28 mouse cellular contexts compared by ENCODE assay signal in genomic region chr14:63020524-63021156, GRCm38 (mm10). TPM values are rescaled to one million over a fixed set of nuclear protein-coding genes. Genes with fewer than 3 reads are reported as not detected.
DNase-seq lines count a peak whose midpoint lies in the region; ATAC-seq and TF ChIP-seq lines count a peak whose summit lies in the region.
"Had no signal": no experiment of that assay in that cellular context is flagged by ENCODE, and none has a peak within 500 bp of the region (broad histone marks: within the 10 kb centered on the region; RNA-seq: fewer than 3 reads in every experiment).

No protein-coding gene starts in this region.

- no peak for ATAC-seq in kidney, embryonic 14.5 days (ENCODE audit: low FRiP score, low TSS enrichment)
- ATAC-seq: activated CD4-positive, CD25-positive, alpha-beta regulatory T cell, adult 4 months; CD4-positive, CD25-positive, alpha-beta regulatory T cell, adult 4 months; forebrain, embryonic 14.5 days; hindbrain, embryonic 16.5 days had no signal

- no peaks in the 10 kb centered on the region for H3K27me3 ChIP-seq in C2C12 (ENCODE audit: control insufficient read depth, insufficient read depth, insufficient read length)
- no peaks in the 10 kb centered on the region for H3K27me3 ChIP-seq in kidney, embryonic 14.5 days (ENCODE audit: control insufficient read depth, insufficient read depth, low read length)
- H3K27me3 ChIP-seq: neural tube, embryonic 15.5 days had no signal

- H3K4me3 ChIP-seq in C2C12 (ENCODE audit: insufficient read depth, poor library complexity, severe bottlenecking): no peak overlapping the region
- no peak overlapping the region for H3K4me3 ChIP-seq in kidney, embryonic 14.5 days (ENCODE audit: low read length)
- no peak overlapping the region for H3K4me3 ChIP-seq in gastrocnemius, adult 2 months
- H3K4me3 ChIP-seq: heart, embryonic 10.5 days; neural tube, embryonic 15.5 days had no signal

- H3K79me2 ChIP-seq in C2C12 (ENCODE audit: control insufficient read depth, insufficient read depth): no peaks in the 10 kb centered on the region

- H3K36me3 ChIP-seq in C2C12 (ENCODE audit: control insufficient read depth, insufficient read depth): no peaks in the 10 kb centered on the region
- no peaks in the 10 kb centered on the region for H3K36me3 ChIP-seq in kidney, embryonic 14.5 days (ENCODE audit: control insufficient read depth, insufficient read depth, low read length)
- H3K36me3 ChIP-seq: heart, embryonic 10.5 days; neural tube, embryonic 15.5 days had no signal

- DNase-seq in left cerebral cortex, adult 11 months (ENCODE audit: low spot score): peak; percentile 30
- DNase-seq in left cerebral cortex, postnatal 4 days: no peak
- DNase-seq in fibroblast of lung, adult 2 months (ENCODE audit: low read depth): peak; percentile 58
- DNase-seq in left cerebral cortex, postnatal 36 days (ENCODE audit: low spot score in 2 of 2): peak; percentile 14 to 17
- DNase-seq in c-Kit-positive CD71-positive TER-119-positive erythroid progenitor cells, embryonic 14.5 days (ENCODE audit: low spot score): no peak
- no peak for DNase-seq in gastrocnemius, adult 2 months
- DNase-seq: cerebellum, adult 9-10 months; embryo, embryonic 11 days; gastrocnemius, postnatal 14 days; heart, postnatal 36 days; kidney, adult 18-20 months; lung, postnatal 10 days; thymus, postnatal 4 days had no signal

- 64% methylated on average over 6 of the region's 6 CpGs for WGBS in kidney, embryonic 14.5 days

- peak overlapping the region; percentile 37 for H3ac ChIP-seq in C2C12 (ENCODE audit: control insufficient read depth, insufficient read length, low read depth)

- H3K79me3 ChIP-seq in C2C12 (ENCODE audit: low read depth): no peaks in the 10 kb centered on the region

- no peak overlapping the region for H3K9ac ChIP-seq in kidney, embryonic 14.5 days (ENCODE audit: low read depth, low read length)
- H3K9ac ChIP-seq: liver, embryonic 14.5 days; neural tube, embryonic 15.5 days had no signal

- no peak overlapping the region for H3K4me2 ChIP-seq in kidney, embryonic 14.5 days (replicated peaks; ENCODE audit: low read depth, low read length)
- H3K4me2 ChIP-seq: neural tube, embryonic 15.5 days had no signal

- no peak for TF ChIP-seq CTCF in C2C12 (IDR thresholded peaks at IDR 0.05; ENCODE audit: control insufficient read depth, insufficient read depth, insufficient read length)
- no peak for TF ChIP-seq CTCF in gastrocnemius, adult 2 months (IDR thresholded peaks at IDR 0.05)

- no peak overlapping the region for H3K27ac ChIP-seq in kidney, embryonic 14.5 days (ENCODE audit: low read depth, low read length)
- no peak overlapping the region for H3K27ac ChIP-seq in gastrocnemius, adult 2 months
- H3K27ac ChIP-seq: heart, embryonic 10.5 days; liver, embryonic 14.5 days; neural tube, embryonic 15.5 days had no signal

- intact Hi-C loops in left cerebral cortex, postnatal 4 days (cut with DNase I): no loop called here
- intact Hi-C loops in left cerebral cortex, postnatal 36 days (cut with DNase I): no loop called here
- intact Hi-C loops in gastrocnemius, adult 2 months (cut with DNase I): no loop called here

- H3K4me1 ChIP-seq in kidney, embryonic 14.5 days (ENCODE audit: control insufficient read depth, insufficient read depth, low read length): no peaks in the 10 kb centered on the region
- H3K4me1 ChIP-seq: neural tube, embryonic 15.5 days had no signal

- no peaks in the 10 kb centered on the region for H3K9me3 ChIP-seq in kidney, embryonic 14.5 days (ENCODE audit: control insufficient read depth, low read length)
- H3K9me3 ChIP-seq: heart, embryonic 10.5 days; neural tube, embryonic 15.5 days had no signal

TF ChIP-seq in C2C12, 6 proteins besides CTCF, POLR2A, EP300 and RAD21:
- TF ChIP-seq MAX (IDR thresholded peaks at IDR 0.05) (no peak), MYOD1 (IDR thresholded peaks at IDR 0.05; ENCODE audit: control insufficient read depth, insufficient read length, low read depth) (peak; percentile 68), FOSL1 (IDR thresholded peaks at IDR 0.05; ENCODE audit: insufficient read depth, low read length, poor library complexity, severe bottlenecking) (peak; percentile 68), CEBPB (IDR thresholded peaks at IDR 0.05; ENCODE audit: low read depth) (peak; percentile 64), MYOG (IDR thresholded peaks at IDR 0.05; ENCODE audit: control insufficient read depth, extremely low read depth, insufficient read length) (no peak), USF1 (IDR thresholded peaks at IDR 0.05; ENCODE audit: low read depth) (no peak)
TF ChIP-seq in C2C12: peak in this region for 3.

RNA-seq across cellular contexts. Expression of gene Defb43, which starts 9.1 kb away (rescaled TPM):
- not detected for total RNA-seq in left cerebral cortex, postnatal 4 days (2021)
- not detected for polyA plus RNA-seq in C2C12 (2012; fragmentation: generic; extraction: Trizol)
- total RNA-seq in left cerebral cortex, postnatal 36 days (2021): not detected
- not detected in 2 replicates for polyA plus RNA-seq in kidney, embryonic 14.5 days (2014; fragmentation: Nextera tagmentation; extraction: Ambion mirVana)
- not detected for total RNA-seq in gastrocnemius, adult 2 months (2021)
- total RNA-seq: gastrocnemius, postnatal 14 days; heart, postnatal 36 days; layer of hippocampus, adult 18-20 months; megakaryocyte-erythroid progenitor cell, adult 5-6 weeks; MEL; monocyte, adult 5-6 weeks had no signal
- polyA plus RNA-seq: activated CD4-positive, CD25-positive, alpha-beta regulatory T cell, adult 4 months; CD4-positive, CD25-positive, alpha-beta regulatory T cell, adult 4 months; forebrain, embryonic 14.5 days; heart, embryonic 10.5 days; hindbrain, embryonic 16.5 days; limb, embryonic 11.5 days; liver, embryonic 14.5 days; neural tube, embryonic 15.5 days; testis, adult 2 months had no signal

RNA-seq across cellular contexts. Expression of gene Defb47, which starts 22.8 kb away (rescaled TPM):
- total RNA-seq in left cerebral cortex, postnatal 4 days (2021): not detected
- 1.1 TPM for polyA plus RNA-seq in C2C12 (2012; fragmentation: generic; extraction: Trizol)
- not detected for total RNA-seq in left cerebral cortex, postnatal 36 days (2021)
- not detected in 2 replicates for polyA plus RNA-seq in kidney, embryonic 14.5 days (2014; fragmentation: Nextera tagmentation; extraction: Ambion mirVana)
- not detected for total RNA-seq in gastrocnemius, adult 2 months (2021)
- total RNA-seq: gastrocnemius, postnatal 14 days; heart, postnatal 36 days; layer of hippocampus, adult 18-20 months; megakaryocyte-erythroid progenitor cell, adult 5-6 weeks; MEL; monocyte, adult 5-6 weeks had no signal
- polyA plus RNA-seq: activated CD4-positive, CD25-positive, alpha-beta regulatory T cell, adult 4 months; CD4-positive, CD25-positive, alpha-beta regulatory T cell, adult 4 months; forebrain, embryonic 14.5 days; heart, embryonic 10.5 days; hindbrain, embryonic 16.5 days; limb, embryonic 11.5 days; liver, embryonic 14.5 days; neural tube, embryonic 15.5 days; testis, adult 2 months had no signal

RNA-seq across cellular contexts. Expression of gene Defb42, which starts 26.2 kb away (rescaled TPM):
- total RNA-seq in left cerebral cortex, postnatal 4 days (2021): not detected
- polyA plus RNA-seq in C2C12 (2012; fragmentation: generic; extraction: Trizol): 2.8 TPM
- not detected for total RNA-seq in left cerebral cortex, postnatal 36 days (2021)
- 0.57 TPM in 1 of 2 replicates, not detected in the other for polyA plus RNA-seq in kidney, embryonic 14.5 days (2014; fragmentation: Nextera tagmentation; extraction: Ambion mirVana)
- total RNA-seq in gastrocnemius, adult 2 months (2021): not detected
- total RNA-seq: gastrocnemius, postnatal 14 days; layer of hippocampus, adult 18-20 months; MEL; monocyte, adult 5-6 weeks had no signal
- polyA plus RNA-seq: CD4-positive, CD25-positive, alpha-beta regulatory T cell, adult 4 months; limb, embryonic 11.5 days; liver, embryonic 14.5 days had no signal

RNA-seq across cellular contexts. Expression of gene Defb30, which starts 29.1 kb away (rescaled TPM):
- not detected for total RNA-seq in left cerebral cortex, postnatal 4 days (2021)
- not detected for polyA plus RNA-seq in C2C12 (2012; fragmentation: generic; extraction: Trizol)
- not detected for total RNA-seq in left cerebral cortex, postnatal 36 days (2021)
- not detected in 2 replicates for polyA plus RNA-seq in kidney, embryonic 14.5 days (2014; fragmentation: Nextera tagmentation; extraction: Ambion mirVana)
- not detected for total RNA-seq in gastrocnemius, adult 2 months (2021)
- total RNA-seq: gastrocnemius, postnatal 14 days; heart, postnatal 36 days; layer of hippocampus, adult 18-20 months; megakaryocyte-erythroid progenitor cell, adult 5-6 weeks; MEL; monocyte, adult 5-6 weeks had no signal
- polyA plus RNA-seq: activated CD4-positive, CD25-positive, alpha-beta regulatory T cell, adult 4 months; CD4-positive, CD25-positive, alpha-beta regulatory T cell, adult 4 months; forebrain, embryonic 14.5 days; heart, embryonic 10.5 days; hindbrain, embryonic 16.5 days; limb, embryonic 11.5 days; liver, embryonic 14.5 days; neural tube, embryonic 15.5 days had no signal

RNA-seq across cellular contexts. Expression of gene Defb48, which starts 36.3 kb away (rescaled TPM):
- not detected for total RNA-seq in left cerebral cortex, postnatal 4 days (2021)
- polyA plus RNA-seq in C2C12 (2012; fragmentation: generic; extraction: Trizol): not detected
- not detected for total RNA-seq in left cerebral cortex, postnatal 36 days (2021)
- polyA plus RNA-seq in kidney, embryonic 14.5 days (2014; fragmentation: Nextera tagmentation; extraction: Ambion mirVana): not detected in 2 replicates
- not detected for total RNA-seq in gastrocnemius, adult 2 months (2021)
- total RNA-seq: gastrocnemius, postnatal 14 days; heart, postnatal 36 days; layer of hippocampus, adult 18-20 months; megakaryocyte-erythroid progenitor cell, adult 5-6 weeks; MEL; monocyte, adult 5-6 weeks had no signal
- polyA plus RNA-seq: activated CD4-positive, CD25-positive, alpha-beta regulatory T cell, adult 4 months; CD4-positive, CD25-positive, alpha-beta regulatory T cell, adult 4 months; forebrain, embryonic 14.5 days; heart, embryonic 10.5 days; hindbrain, embryonic 16.5 days; limb, embryonic 11.5 days; liver, embryonic 14.5 days; neural tube, embryonic 15.5 days; testis, adult 2 months had no signal

Comparison
In these comparisons a context has a peak if more than half of its experiments do, and no peak if none do; other contexts are left out.
1. DNase-seq: peak in left cerebral cortex, adult 11 months (single experiment), fibroblast of lung, adult 2 months (single experiment) and left cerebral cortex, postnatal 36 days (2 of 2); none in left cerebral cortex, postnatal 4 days (single experiment), c-Kit-positive CD71-positive TER-119-positive erythroid progenitor cells, embryonic 14.5 days (single experiment) and gastrocnemius, adult 2 months (single experiment).